Mouse (Mus musculus): ENCODE results near the gene Ephb3.

Ephb3 gene

DNA sequence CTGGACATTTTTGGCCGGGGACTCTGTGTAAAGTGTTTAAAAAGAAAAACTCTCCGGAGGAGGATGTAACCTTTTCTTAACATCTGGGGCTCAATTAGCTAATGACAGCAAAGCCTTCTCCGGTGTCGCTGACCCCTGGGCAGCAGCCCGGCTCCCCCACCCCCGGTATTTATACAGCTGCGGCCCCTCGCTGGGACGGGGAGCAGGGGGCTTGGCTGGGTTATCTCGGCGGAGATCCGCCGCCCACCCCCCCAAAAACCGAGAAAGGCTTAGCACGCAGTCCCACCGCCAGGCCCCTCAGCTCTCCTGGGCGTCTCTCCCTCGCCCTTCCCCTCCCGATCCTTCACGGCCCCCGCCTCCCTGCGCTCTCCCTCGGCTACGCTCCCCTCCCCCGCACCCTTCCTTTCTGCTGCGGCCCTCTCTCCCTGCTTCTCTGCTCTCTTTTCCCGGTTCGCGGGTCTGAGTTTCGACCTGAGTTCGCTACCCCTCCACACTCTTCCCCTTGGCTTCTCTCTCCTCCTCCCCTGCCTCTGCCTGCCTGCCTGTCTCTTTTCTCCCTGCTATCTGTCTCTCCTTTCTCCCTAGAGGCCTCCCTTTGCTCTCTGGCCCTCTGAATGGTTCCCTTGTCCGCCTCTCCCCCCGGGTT, 42.0 kb downstream of the Ephb3 start:
- DNase-seq (ENCODE audit: low read depth, low spot score), result no peak

DNA sequence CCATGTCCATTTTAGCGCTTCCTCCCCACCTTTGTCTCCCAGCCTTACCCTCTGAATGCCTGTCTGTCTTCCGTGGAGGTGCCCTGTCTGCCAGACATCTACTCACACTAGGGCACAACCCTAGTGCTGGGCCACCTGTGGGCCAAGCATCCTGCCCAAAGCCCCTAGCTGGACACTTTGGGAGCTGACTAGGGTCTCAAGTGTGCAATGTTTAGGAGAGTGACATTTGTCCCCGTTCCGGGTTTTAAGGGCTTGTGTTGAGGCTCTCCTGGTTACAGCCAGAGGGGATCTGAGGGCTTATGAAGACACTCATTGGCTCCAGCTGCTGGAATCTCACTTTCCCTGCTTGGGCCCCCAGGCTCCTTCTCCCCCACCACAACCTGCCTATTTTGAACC, 42.5 kb downstream of the Ephb3 start:
- no peak for DNase-seq (ENCODE audit: low read depth, low spot score)

DNA sequence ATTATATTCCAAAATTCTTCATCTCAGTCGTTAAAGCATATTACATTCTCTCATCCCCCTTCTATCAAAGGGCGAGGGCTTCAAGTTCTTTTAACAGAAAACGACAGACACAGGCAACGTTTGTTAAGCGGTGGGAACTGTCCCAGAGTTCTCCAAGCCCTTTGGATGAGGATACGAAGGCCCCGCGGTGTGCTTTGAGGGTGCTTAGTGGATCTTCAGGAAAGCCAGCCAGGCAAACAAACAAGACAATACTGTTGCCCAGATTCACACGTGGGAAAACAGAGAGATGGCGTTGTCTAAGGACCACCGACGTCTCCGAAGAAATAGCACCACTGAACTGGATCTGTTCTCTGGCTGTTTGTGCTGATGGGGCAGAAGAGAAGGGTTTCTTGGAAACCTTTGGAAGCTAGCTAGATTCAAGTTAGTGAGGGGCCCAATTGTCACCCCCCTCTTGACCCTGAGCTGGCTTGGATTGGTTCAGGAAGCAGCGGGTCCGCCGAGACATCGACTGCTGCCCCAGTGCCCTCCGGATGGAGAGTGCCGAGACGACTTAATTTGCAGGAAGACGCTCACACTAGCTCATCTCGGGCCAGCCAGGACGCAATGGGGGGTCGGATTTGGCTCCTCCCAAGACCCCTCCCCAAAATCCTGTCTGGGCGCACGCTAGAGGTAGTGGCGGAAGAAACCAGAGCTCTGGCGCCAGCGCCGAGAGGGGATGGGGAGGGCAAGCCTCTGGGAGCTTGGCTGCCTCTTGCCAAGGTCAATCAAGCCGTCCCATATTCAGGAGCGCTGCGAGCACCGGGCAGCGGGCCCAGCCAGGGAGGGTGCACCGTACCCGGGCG, 43.5 kb downstream of the Ephb3 start:
- DNase-seq (ENCODE audit: low read depth, low spot score), result no peak

DNA sequence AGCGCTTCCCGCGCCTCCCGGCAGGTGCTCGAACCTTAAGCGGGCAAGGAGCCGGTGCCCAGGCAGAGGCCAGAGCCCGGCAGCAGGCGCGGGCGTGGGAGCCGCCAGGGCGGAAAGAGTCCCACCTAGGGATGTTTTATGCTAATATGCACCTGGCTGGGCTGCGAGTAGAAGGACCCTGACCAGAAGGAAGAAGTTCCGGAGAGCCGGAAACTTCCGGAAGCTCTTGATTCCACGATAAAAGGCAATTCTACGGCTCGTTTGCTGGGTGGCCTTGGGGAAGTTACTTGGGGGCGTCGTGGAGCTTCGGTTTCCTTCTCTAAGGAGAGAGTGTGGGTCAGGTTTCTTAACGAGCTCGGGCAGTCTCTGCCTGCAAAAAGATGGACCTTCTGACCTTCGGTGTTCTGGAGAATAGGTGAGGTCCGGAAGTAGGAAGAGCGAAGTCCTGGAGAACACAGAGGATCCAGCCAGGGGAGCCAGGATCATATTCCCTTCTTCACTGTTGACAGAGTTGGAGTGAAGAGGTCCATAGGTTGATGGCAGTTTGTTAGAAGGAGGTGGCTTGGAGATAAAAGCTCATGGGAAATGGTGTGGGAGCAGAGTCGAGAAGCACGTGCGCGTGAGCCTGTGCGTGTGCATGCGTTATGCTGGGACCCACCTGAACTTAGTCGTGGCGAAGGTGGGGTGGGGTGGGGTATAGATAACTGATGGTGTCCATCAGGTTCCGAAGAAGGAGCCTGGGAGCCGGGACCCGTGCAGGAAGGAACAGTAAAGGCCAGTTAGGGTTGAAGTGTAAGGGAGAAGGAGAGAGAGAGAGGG, 44.4 kb downstream of the Ephb3 start:
- DNase-seq (ENCODE audit: low read depth, low spot score), result no peak

DNA sequence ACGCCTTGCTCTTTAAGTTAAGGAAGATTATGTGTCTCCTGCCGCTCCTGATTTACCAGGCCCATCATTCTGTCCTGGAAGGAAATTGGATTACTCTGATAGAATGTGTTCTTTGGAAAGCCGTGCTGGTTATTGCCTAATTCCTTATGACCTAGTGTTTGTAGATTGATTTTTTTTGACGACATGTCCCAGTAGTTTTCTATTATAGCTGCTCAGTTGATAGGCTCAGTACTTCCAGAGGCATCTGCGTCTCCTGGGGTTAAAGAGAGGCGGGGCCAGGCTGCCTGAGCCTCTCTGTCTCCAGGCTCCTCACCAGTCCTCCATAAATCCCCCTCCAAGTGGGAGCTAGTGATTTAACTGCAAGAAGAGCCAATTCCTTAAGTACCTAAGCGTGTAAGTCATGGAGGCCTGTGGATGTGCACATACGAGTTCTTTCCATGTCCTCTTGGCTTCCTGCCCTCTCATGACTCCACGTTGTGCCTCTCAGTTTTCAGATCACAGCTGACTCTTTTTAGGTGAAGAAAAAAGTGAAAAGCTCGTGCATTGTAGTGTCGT, 47.9 kb downstream of the Ephb3 start:
- DNase-seq (ENCODE audit: low read depth, low spot score), result no peak

DNA sequence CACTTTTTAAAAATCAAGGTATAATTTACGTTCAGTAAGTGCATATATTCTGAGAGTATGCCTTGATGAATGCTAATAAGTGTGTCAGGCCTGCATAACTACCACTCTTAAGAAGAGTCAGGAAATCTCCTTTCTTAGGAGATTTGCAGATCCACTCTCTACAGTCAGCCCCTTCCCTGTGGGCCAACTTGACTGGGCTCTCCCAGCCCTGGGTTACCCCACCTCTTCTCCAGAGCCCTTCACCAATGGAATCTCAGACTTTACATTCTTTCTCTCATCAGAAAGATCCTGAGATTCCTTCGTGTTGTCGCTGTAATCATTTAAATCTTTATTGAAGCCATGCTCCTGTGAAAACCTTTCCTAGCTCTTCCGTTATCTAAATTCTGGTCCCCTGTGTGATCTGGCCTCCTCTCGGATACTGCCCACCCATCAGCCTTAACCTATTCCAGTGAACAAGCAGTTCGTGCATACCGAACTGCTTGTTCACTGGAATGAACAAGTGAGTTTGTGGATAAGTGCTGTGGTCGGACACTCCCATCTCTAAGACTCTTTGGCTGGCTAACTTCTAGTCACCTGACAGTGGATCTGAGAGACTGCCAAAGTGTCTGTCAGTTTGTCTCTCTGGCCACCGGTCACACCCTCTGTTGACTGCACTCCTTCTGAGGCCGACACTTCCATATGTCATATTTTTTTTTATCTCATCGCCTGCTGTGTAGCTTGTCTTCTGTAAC, 51.2 kb downstream of the Ephb3 start:
- DNase-seq (ENCODE audit: low read depth, low spot score), result no peak

DNA sequence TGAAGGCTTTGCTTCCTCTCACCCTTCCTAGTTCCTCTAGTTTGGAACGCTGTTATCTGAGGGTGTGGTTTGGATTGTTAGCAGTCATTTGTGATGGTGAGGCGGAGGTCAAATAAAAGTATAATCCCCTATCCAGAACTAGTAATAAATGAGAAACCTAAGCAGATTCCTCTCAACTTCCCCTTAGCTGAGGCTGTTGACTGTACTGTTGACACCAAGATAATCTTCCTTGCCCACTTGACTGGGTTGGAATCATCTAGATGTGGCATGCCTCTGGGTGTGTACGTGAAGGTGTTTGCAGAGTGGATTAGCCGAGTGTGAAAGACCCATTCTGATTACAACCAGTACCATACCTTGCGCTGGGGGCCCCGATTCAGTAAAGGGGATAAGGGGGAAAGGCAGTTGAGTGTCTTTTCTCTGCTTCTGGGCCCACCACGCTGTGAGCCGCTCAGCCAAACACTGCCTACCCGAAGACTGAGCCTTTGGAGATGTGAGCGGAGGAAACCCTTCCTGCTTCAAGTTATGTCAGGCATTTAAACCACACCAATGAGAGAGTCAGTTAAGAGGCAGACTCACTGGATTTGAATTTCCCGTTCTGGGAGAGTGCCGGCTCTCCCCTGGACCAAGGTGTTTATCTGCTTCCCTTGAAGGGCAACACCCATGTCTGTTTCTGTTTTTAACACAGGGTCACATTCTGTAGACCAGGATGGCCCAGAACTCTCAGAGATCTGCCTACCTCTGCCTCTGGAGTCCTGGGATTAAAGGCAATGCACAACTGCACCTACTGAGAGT, 52.2 kb downstream of the Ephb3 start:
- DNase-seq (ENCODE audit: low read depth, low spot score), result no peak

DNA sequence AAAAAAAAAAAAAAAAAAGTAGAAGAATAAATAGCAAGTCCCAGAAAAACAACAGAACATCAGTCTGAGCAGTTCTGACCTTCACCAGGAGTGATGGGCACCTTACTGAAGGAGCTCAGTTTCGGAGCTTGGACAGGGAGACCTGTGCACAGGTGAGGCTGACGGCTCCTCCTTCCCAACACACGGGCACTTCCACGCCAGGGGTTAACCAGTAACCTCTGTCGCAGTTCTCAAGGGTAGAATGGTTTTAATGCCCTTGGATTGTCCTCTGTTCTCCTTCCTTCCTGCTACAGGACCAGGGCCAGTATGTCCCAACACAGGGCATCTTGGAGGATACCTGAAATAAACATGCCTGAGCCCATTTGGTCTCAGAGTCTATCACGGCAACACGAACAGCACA, 60.9 kb downstream of the Ephb3 start:
- no peak for DNase-seq (ENCODE audit: low read depth, low spot score)

DNA sequence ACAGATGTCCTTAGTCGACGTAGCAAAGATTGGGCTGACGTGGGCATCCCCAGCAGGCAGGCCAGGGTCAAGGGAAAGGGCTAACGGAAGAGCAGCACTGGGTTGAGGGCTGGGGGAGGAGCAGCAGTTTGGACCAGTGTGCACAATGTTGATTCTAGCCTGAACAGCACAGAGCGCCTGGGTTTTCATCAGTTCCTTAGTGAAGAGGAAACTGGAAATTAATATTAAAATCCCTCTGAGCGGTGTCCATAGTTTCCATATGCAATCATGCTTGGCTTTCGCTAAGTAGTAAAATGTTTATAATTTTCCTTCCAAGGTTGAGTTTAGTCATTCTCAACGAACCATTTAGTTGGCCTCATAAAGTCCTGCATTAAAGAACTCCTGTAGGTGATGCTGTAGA, 65.2 kb downstream of the Ephb3 start:
- no peak for DNase-seq (ENCODE audit: low read depth, low spot score)

DNA sequence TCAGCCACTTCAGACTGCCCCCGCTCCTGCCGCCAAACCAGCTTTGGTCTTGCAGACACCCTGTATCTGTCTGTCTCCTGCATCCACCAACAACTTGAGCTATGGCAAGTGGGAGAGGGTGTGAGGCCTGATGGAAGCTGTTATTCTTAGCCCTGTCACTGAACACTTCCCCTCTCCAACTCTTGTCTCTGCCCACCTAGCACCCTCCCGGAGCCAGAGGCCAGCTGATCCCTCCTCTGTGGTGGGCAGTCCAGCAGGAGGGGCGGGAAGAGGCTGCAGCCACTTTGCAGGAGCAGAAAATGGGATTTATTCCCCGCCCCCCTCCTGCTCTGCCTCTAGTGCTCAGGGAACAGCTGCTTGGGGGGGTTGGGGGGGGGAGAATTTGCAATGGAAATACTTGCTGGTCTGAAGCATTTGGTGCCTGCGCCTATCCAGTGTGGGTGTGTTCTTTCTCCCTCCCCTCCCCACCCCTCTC, 67.3 kb downstream of the Ephb3 start:
- peak; percentile 75 for DNase-seq (ENCODE audit: low read depth, low spot score)

DNA sequence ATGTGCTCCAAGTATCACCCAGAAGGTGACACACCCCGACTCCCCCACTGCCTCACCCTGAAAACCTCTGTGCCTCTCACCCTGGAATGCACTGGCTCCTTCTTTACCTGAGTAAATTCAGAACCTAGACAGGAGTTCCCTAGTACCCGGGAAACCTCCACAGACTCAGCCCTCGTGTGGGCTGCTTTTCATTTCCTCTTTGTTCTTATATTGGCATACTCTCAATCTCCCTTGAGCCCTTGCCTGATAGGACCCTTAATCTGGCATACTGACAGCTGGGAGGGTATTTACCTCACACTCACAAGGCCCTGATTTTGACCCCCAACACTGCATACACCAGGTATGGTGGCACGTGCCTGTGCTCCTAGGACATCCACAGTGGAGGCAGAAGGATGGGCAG, 68.2 kb downstream of the Ephb3 start:
- DNase-seq (ENCODE audit: low read depth, low spot score), result no peak
